Mouse (Mus musculus): ENCODE results near the gene Ptpn3. TPM values are rescaled to one million over a fixed set of nuclear protein-coding genes. Genes with fewer than 3 reads are reported as not detected.
A peak's percentile ranks its signal among the peaks of the same experiment; 100 is the strongest.

The Ptpn3 gene
- polyA plus RNA-seq, 1 experiment: 15.2 TPM

- H3K27ac ChIP-seq (ENCODE audit: insufficient read depth, low read depth, low read length): no peak overlapping the region
- peaks cover 12% of the 10 kb centered on the region; the same call in 1 of the 2 replicates for H3K4me1 ChIP-seq (ENCODE audit: control insufficient read depth, insufficient read depth, insufficient read length, low read length)
- whole genome bisulfite sequencing: 74% methylated on average over 10 of the region's 10 CpGs
- no peaks in the 10 kb centered on the region for H3K27me3 ChIP-seq (ENCODE audit: control insufficient read depth, insufficient read depth, low read length)
- no peak overlapping the region for H3K4me3 ChIP-seq (ENCODE audit: low read depth, low read length)
- TF ChIP-seq POLR2A (IDR thresholded peaks at IDR 0.05; ENCODE audit: low read depth, low read length) (no peak), CTCF (IDR thresholded peaks at IDR 0.05; ENCODE audit: extremely low read depth, insufficient read length, insufficient replicate concordance, low read depth, low read length) (no peak)
- H3K36me3 ChIP-seq (ENCODE audit: control insufficient read depth, insufficient read depth, low read length): no peaks in the 10 kb centered on the region
These were observed 138.6 kb downstream of the Ptpn3 start for GRCm38 (mm10) chr4:57162789-57163722.

- H3K27ac ChIP-seq (ENCODE audit: insufficient read depth, low read depth, low read length): no peak overlapping the region
- no peak for TF ChIP-seq CTCF (IDR thresholded peaks at IDR 0.05; ENCODE audit: extremely low read depth, insufficient read length, insufficient replicate concordance, low read depth, low read length)
- TF ChIP-seq POLR2A (IDR thresholded peaks at IDR 0.05; ENCODE audit: low read depth, low read length): no peak
These were observed 141.1 kb downstream of the Ptpn3 start for GRCm38 (mm10) chr4:57160571-57160970.

GRCm38 (mm10) chr4:57156549-57157169 lies 145.0 kb downstream of the Ptpn3 start:
- H3K4me3 ChIP-seq (ENCODE audit: low read depth, low read length): no peak overlapping the region
- no peaks in the 10 kb centered on the region for H3K27me3 ChIP-seq (ENCODE audit: control insufficient read depth, insufficient read depth, low read length)
- peak overlapping the region; percentile 43; the same call in 1 of the 2 replicates for H3K27ac ChIP-seq (ENCODE audit: insufficient read depth, low read depth, low read length)
- peaks cover 27% of the 10 kb centered on the region; the same call in 1 of the 2 replicates for H3K4me1 ChIP-seq (ENCODE audit: control insufficient read depth, insufficient read depth, insufficient read length, low read length)
- TF ChIP-seq CTCF (IDR thresholded peaks at IDR 0.05; ENCODE audit: extremely low read depth, insufficient read length, insufficient replicate concordance, low read depth, low read length) (no peak), POLR2A (IDR thresholded peaks at IDR 0.05; ENCODE audit: low read depth, low read length) (no peak)
- no peaks in the 10 kb centered on the region for H3K36me3 ChIP-seq (ENCODE audit: control insufficient read depth, insufficient read depth, low read length)
- 32% methylated on average over 8 of the region's 8 CpGs for WGBS

More at GRCm38 (mm10) chr4:57160571-57160970, 141.1 kb downstream of the Ptpn3 start:
- no peaks in the 10 kb centered on the region for H3K27me3 ChIP-seq (ENCODE audit: control insufficient read depth, insufficient read depth, low read length)
- H3K4me3 ChIP-seq (ENCODE audit: low read depth, low read length): no peak overlapping the region
- 73% methylated on average over 7 of the region's 7 CpGs for WGBS
- peaks cover 15% of the 10 kb centered on the region; the same call in 1 of the 2 replicates for H3K4me1 ChIP-seq (ENCODE audit: control insufficient read depth, insufficient read depth, insufficient read length, low read length)
- H3K36me3 ChIP-seq (ENCODE audit: control insufficient read depth, insufficient read depth, low read length): no peaks in the 10 kb centered on the region

- H3K27ac ChIP-seq (ENCODE audit: insufficient read depth, low read depth, low read length): peak overlapping the region; percentile 92
- 16% methylated on average over 8 of the region's 8 CpGs for WGBS
- H3K4me3 ChIP-seq (ENCODE audit: low read depth, low read length): peak overlapping the region; percentile 23
- no peaks in the 10 kb centered on the region for H3K36me3 ChIP-seq (ENCODE audit: control insufficient read depth, insufficient read depth, low read length)
- peaks cover 24% of the 10 kb centered on the region; the same call in 1 of the 2 replicates for H3K4me1 ChIP-seq (ENCODE audit: control insufficient read depth, insufficient read depth, insufficient read length, low read length)
- TF ChIP-seq POLR2A (IDR thresholded peaks at IDR 0.05; ENCODE audit: low read depth, low read length) (no peak), CTCF (IDR thresholded peaks at IDR 0.05; ENCODE audit: extremely low read depth, insufficient read length, insufficient replicate concordance, low read depth, low read length) (no peak)
- H3K27me3 ChIP-seq (ENCODE audit: control insufficient read depth, insufficient read depth, low read length): no peaks in the 10 kb centered on the region
These were observed 147.8 kb downstream of the Ptpn3 start for GRCm38 (mm10) chr4:57153838-57154237.

- Histone ChIP-seq H3K36me3 (ENCODE audit: control insufficient read depth, insufficient read depth, low read length) (no peaks in the 10 kb centered on the region), H3K27me3 (ENCODE audit: control insufficient read depth, insufficient read depth, low read length) (no peaks in the 10 kb centered on the region), H3K4me1 (ENCODE audit: control insufficient read depth, insufficient read depth, insufficient read length, low read length) (peaks cover 24% of the 10 kb centered on the region; the same call in 1 of the 2 replicates), H3K4me3 (ENCODE audit: low read depth, low read length) (peak overlapping the region; percentile 23), H3K27ac (ENCODE audit: insufficient read depth, low read depth, low read length) (peak overlapping the region; percentile 92)
- 8% methylated on average over 9 of the region's 9 CpGs for WGBS
- TF ChIP-seq POLR2A (IDR thresholded peaks at IDR 0.05; ENCODE audit: low read depth, low read length): no peak
- no peak for TF ChIP-seq CTCF (IDR thresholded peaks at IDR 0.05; ENCODE audit: extremely low read depth, insufficient read length, insufficient replicate concordance, low read depth, low read length)
These were observed 148.4 kb downstream of the Ptpn3 start for GRCm38 (mm10) chr4:57153068-57153835.

GRCm38 (mm10) chr4:57148182-57148581 lies 153.5 kb downstream of the Ptpn3 start:
- 55% methylated on average over 3 of the region's 3 CpGs for WGBS
- no peaks in the 10 kb centered on the region for H3K36me3 ChIP-seq (ENCODE audit: control insufficient read depth, insufficient read depth, low read length)
- peaks cover 13% of the 10 kb centered on the region; the same call in 1 of the 2 replicates for H3K4me1 ChIP-seq (ENCODE audit: control insufficient read depth, insufficient read depth, insufficient read length, low read length)
- no peak overlapping the region for H3K27ac ChIP-seq (ENCODE audit: insufficient read depth, low read depth, low read length)
- no peak overlapping the region for H3K4me3 ChIP-seq (ENCODE audit: low read depth, low read length)
- no peak for TF ChIP-seq CTCF (IDR thresholded peaks at IDR 0.05; ENCODE audit: extremely low read depth, insufficient read length, insufficient replicate concordance, low read depth, low read length)
- no peak for TF ChIP-seq POLR2A (IDR thresholded peaks at IDR 0.05; ENCODE audit: low read depth, low read length)
- no peaks in the 10 kb centered on the region for H3K27me3 ChIP-seq (ENCODE audit: control insufficient read depth, insufficient read depth, low read length)
